Mouse (Mus musculus): Measurements from ENCODE around the gene 4930558K02Rik. TPM values are rescaled to one million over a fixed set of nuclear protein-coding genes. Genes with fewer than 3 reads are reported as not detected.

Gene 4930558K02Rik
- polyA plus RNA-seq, 1 experiment from 2014 or later = not detected

DNA sequence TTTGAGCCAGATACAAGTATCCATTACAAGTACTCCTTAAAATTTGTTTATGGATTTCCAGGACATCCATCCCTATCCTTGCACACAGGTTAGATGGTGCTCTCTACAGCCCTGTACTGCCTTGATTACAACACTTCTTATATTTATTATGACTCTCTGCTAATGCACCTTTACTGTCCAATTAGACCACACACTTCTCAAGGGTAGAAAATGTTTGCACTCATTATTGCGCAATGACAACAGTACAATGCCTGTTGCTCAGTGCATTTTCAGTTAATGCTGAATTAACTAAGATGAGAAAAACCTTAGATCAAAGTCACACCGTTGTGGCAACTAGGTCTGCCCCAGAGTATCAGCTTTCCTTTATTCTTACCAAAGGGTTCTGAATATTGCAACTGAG, 51.5 kb downstream of the 4930558K02Rik start:
- Histone ChIP-seq H3K27me3 (no peaks in the 10 kb centered on the region), H3K27ac (no peak overlapping the region), H3K9ac (replicated peaks) (no peak overlapping the region), H3K4me2 (replicated peaks) (no peak overlapping the region), H3K4me1 (replicated peaks) (no peaks in the 10 kb centered on the region), H3K9me3 (no peaks in the 10 kb centered on the region), H3K36me3 (no peaks in the 10 kb centered on the region), H3K4me3 (replicated peaks) (no peak overlapping the region)
- no peak for ATAC-seq
- WGBS = 87% methylated on average over 2 of the region's 2 CpGs

- Histone ChIP-seq H3K9me3 (no peaks in the 10 kb centered on the region), H3K4me3 (replicated peaks) (no peak overlapping the region), H3K27ac (no peak overlapping the region), H3K4me1 (replicated peaks) (no peaks in the 10 kb centered on the region), H3K27me3 (no peaks in the 10 kb centered on the region), H3K4me2 (replicated peaks) (no peak overlapping the region), H3K9ac (replicated peaks) (no peak overlapping the region), H3K36me3 (no peaks in the 10 kb centered on the region)
- 87% methylated on average over 13 of the region's 13 CpGs for WGBS
- no peak for ATAC-seq
These were observed 54.1 kb downstream of the 4930558K02Rik start for GRCm38 (mm10) chr1:161925281-161925805.

GRCm38 (mm10) chr1:161924321-161924720, 55.1 kb downstream of the 4930558K02Rik start:
- H3K4me2 ChIP-seq (replicated peaks) = no peak overlapping the region
- 42% methylated on average over 3 of the region's 3 CpGs for WGBS
- H3K36me3 ChIP-seq = no peaks in the 10 kb centered on the region
- no peak for ATAC-seq
- H3K9ac ChIP-seq (replicated peaks) = no peak overlapping the region
- no peak overlapping the region for H3K27ac ChIP-seq
- no peaks in the 10 kb centered on the region for H3K4me1 ChIP-seq (replicated peaks)
- H3K9me3 ChIP-seq = no peaks in the 10 kb centered on the region
- H3K4me3 ChIP-seq (replicated peaks) = no peak overlapping the region
- no peaks in the 10 kb centered on the region for H3K27me3 ChIP-seq

GRCm38 (mm10) chr1:161921928-161922327, 57.5 kb downstream of the 4930558K02Rik start:
- ATAC-seq = no peak
- peaks cover 4% of the 10 kb centered on the region; the same call in 1 of the 2 replicates for H3K4me1 ChIP-seq (replicated peaks)
- H3K27me3 ChIP-seq = no peaks in the 10 kb centered on the region
- H3K4me3 ChIP-seq (replicated peaks) = no peak overlapping the region
- H3K36me3 ChIP-seq = no peaks in the 10 kb centered on the region
- 76% methylated on average over 6 of the region's 6 CpGs for WGBS
- no peak overlapping the region for H3K4me2 ChIP-seq (replicated peaks)
- H3K27ac ChIP-seq = no peak overlapping the region
- H3K9me3 ChIP-seq = no peaks in the 10 kb centered on the region
- no peak overlapping the region for H3K9ac ChIP-seq (replicated peaks)

GRCm38 (mm10) chr1:161920475-161921454, 58.7 kb downstream of the 4930558K02Rik start:
- no peak overlapping the region for H3K4me3 ChIP-seq (replicated peaks)
- no peak overlapping the region for H3K4me2 ChIP-seq (replicated peaks)
- ATAC-seq = no peak
- peaks cover 4% of the 10 kb centered on the region; the same call in 1 of the 2 replicates for H3K4me1 ChIP-seq (replicated peaks)
- no peaks in the 10 kb centered on the region for H3K36me3 ChIP-seq
- 89% methylated on average over 9 of the region's 9 CpGs for WGBS
- H3K27me3 ChIP-seq = no peaks in the 10 kb centered on the region
- no peak overlapping the region for H3K9ac ChIP-seq (replicated peaks)
- H3K27ac ChIP-seq = no peak overlapping the region
- no peaks in the 10 kb centered on the region for H3K9me3 ChIP-seq

GRCm38 (mm10) chr1:161919594-161919993, 59.8 kb downstream of the 4930558K02Rik start:
- no peaks in the 10 kb centered on the region for H3K9me3 ChIP-seq
- H3K9ac ChIP-seq (replicated peaks) = no peak overlapping the region
- no peak overlapping the region for H3K4me3 ChIP-seq (replicated peaks)
- WGBS = 97% methylated on average over 2 of the region's 2 CpGs
- no peaks in the 10 kb centered on the region for H3K27me3 ChIP-seq
- H3K4me2 ChIP-seq (replicated peaks) = no peak overlapping the region
- no peak overlapping the region for H3K27ac ChIP-seq
- no peaks in the 10 kb centered on the region for H3K36me3 ChIP-seq
- ATAC-seq = no peak
- H3K4me1 ChIP-seq (replicated peaks) = peaks cover 4% of the 10 kb centered on the region; the same call in 1 of the 2 replicates

DNA sequence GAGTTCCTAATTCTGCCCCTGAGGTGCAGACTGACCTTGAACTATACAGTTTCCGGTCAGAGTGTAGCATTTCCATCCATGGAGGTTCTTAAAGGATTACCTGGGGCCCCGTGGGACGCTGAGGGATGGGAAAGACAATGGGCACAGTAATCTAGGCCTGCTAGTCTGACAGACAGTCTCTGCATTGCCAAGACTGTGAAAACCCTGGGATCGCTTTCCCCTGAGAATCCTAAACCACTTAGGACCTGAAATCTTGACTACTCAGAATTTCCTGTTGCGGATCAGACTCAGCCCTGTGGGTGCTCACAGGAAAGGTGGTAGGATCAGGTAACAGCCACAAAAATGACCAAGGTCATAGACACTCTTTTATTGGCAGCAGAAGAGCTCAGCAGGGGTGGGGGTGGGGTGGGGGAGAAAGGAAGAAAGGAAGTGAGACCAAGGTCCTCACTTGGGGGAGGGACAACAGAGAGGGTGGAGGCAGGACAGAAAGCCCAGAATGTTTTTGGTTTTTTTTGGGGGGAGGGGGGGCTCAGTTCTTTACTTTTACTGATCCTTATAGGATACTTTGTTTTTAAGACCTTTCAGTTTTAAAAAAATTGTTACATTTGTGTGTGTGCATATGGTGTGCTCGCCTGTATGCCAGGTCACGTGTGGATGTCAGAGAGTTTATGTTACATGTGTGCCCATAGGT, 60.6 kb downstream of the 4930558K02Rik start:
- H3K4me1 ChIP-seq (replicated peaks) = peaks cover 4% of the 10 kb centered on the region; the same call in 1 of the 2 replicates
- H3K4me3 ChIP-seq (replicated peaks) = no peak overlapping the region
- H3K27ac ChIP-seq = no peak overlapping the region
- H3K36me3 ChIP-seq = no peaks in the 10 kb centered on the region
- no peak overlapping the region for H3K4me2 ChIP-seq (replicated peaks)
- H3K27me3 ChIP-seq = no peaks in the 10 kb centered on the region
- WGBS = 48% methylated on average over 7 of the region's 7 CpGs
- H3K9ac ChIP-seq (replicated peaks) = no peak overlapping the region
- ATAC-seq = no peak
- no peaks in the 10 kb centered on the region for H3K9me3 ChIP-seq

DNA sequence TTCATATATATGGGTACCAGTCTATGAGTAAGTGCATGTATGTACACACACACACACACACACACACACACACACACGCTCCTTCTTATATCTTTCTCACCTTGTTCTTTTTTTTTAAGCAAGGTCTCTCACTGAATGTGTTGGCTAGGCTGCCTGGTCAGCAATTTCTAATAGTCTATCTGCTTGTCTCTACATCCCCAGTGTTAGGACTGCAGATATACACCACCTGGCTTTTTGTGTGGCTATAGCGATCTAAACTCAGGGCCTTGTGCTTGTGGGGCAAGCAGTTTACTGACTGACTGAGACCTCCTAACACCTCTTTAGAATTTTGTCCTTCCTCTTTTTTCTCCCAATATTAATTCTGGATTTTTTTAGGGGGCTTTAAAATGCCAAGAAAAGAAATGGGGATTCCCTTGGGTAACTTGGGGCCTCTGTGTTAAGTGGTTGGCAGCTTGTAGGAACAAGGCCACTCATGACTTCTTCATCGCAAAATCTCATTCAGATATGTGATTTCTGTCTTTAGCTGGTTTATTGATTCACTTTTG, 61.4 kb downstream of the 4930558K02Rik start:
- Histone ChIP-seq H3K4me3 (replicated peaks) (no peak overlapping the region), H3K4me2 (replicated peaks) (no peak overlapping the region), H3K4me1 (replicated peaks) (peaks cover 4% of the 10 kb centered on the region; the same call in 1 of the 2 replicates), H3K27me3 (no peaks in the 10 kb centered on the region), H3K9ac (replicated peaks) (no peak overlapping the region), H3K9me3 (no peaks in the 10 kb centered on the region), H3K27ac (no peak overlapping the region), H3K36me3 (no peaks in the 10 kb centered on the region)
- no peak for ATAC-seq
- 93% methylated on average over 3 of the region's 3 CpGs for WGBS

GRCm38 (mm10) chr1:161916036-161916435, 63.4 kb downstream of the 4930558K02Rik start:
- H3K9ac ChIP-seq (replicated peaks) = no peak overlapping the region
- H3K27me3 ChIP-seq = no peaks in the 10 kb centered on the region
- ATAC-seq = no peak
- H3K4me2 ChIP-seq (replicated peaks) = no peak overlapping the region
- H3K4me3 ChIP-seq (replicated peaks) = no peak overlapping the region
- no peak overlapping the region for H3K27ac ChIP-seq
- 52% methylated on average over 3 of the region's 3 CpGs for WGBS
- H3K4me1 ChIP-seq (replicated peaks) = peaks cover 4% of the 10 kb centered on the region; the same call in 1 of the 2 replicates
- H3K36me3 ChIP-seq = no peaks in the 10 kb centered on the region
- H3K9me3 ChIP-seq = no peaks in the 10 kb centered on the region

- no peaks in the 10 kb centered on the region for H3K36me3 ChIP-seq
- peaks cover 3% of the 10 kb centered on the region; the same call in 1 of the 2 replicates for H3K4me1 ChIP-seq (replicated peaks)
- no peaks in the 10 kb centered on the region for H3K9me3 ChIP-seq
- no peak overlapping the region for H3K4me2 ChIP-seq (replicated peaks)
- 80% methylated on average over 7 of the region's 7 CpGs for WGBS
- no peak overlapping the region for H3K4me3 ChIP-seq (replicated peaks)
- ATAC-seq = no peak
- no peak overlapping the region for H3K27ac ChIP-seq
- no peak overlapping the region for H3K9ac ChIP-seq (replicated peaks)
- H3K27me3 ChIP-seq = no peaks in the 10 kb centered on the region
These were observed 65.8 kb downstream of the 4930558K02Rik start for GRCm38 (mm10) chr1:161913648-161913984.

DNA sequence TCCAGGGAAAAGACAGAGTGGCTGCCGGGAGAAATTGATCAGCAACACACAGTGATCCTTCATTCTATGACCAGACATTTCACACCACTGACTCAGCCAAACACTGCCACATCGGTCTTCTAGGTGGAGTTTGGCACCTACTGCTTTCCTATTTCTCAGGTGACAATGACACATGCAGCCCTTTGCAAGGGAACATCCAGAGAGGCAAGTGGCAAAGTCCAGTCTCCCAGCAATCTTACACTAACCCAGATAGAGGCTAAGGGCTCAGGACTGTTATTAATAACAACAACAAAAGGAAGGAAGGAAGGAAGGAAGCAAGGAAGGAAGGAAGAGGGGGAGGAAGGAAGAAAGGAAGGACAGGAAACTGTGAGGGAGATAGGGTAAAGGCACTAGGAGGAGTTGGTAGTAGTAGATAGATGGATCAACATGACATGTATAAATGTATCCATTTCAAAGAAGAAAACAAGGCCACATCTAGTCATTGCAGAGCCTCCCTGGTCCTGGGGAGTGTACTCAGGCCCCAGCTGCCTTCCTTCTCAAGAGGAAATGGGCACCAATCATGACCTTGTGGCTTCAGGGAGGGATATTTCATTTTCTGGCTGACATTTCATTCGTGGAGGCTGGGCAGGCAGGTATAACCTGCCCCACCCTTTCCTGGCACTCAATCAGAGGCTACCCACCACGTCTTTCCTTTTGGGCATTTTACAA, 66.3 kb downstream of the 4930558K02Rik start:
- Histone ChIP-seq H3K9ac (replicated peaks) (no peak overlapping the region), H3K27me3 (no peaks in the 10 kb centered on the region), H3K36me3 (no peaks in the 10 kb centered on the region), H3K4me3 (replicated peaks) (no peak overlapping the region), H3K4me2 (replicated peaks) (no peak overlapping the region), H3K4me1 (replicated peaks) (no peaks in the 10 kb centered on the region), H3K9me3 (no peaks in the 10 kb centered on the region), H3K27ac (no peak overlapping the region)
- ATAC-seq = no peak
- 67% methylated on average over 4 of the region's 4 CpGs for WGBS

Data from midbrain, embryonic 13.5 days (tissue).